Mouse (Mus musculus) heart, postnatal 0 days (tissue): ENCODE data around the gene Spindoc. TPM values are rescaled to one million over a fixed set of nuclear protein-coding genes. Genes with fewer than 3 reads are reported as not detected.

Experiments
- ATAC-seq: fragments of 200-750 bp; cut with Nextera tagmentation; 2 replicates; pipeline ENCODE4 v1.8.0; 2017; ENCODE audit warnings: low read depth, moderate number of reproducible peaks, moderate library complexity; ENCODE audit not compliant: insufficient read depth
- DNase-seq: peaks from one replicate; pipeline ENCODE4 v3.0.0-alpha.2; 2016; ENCODE audit warnings: low spot score
- H3K27ac ChIP-seq: fragments of 300-500 bp; sonication (generic); 2 replicates; pipeline ENCODE4 v1.5.1; 2014; ENCODE audit warnings: low read depth, mild to moderate bottlenecking
- H3K27me3 ChIP-seq: fragments of 300-500 bp; sonication (generic); 2 replicates; pipeline ENCODE4 v1.6.1; 2014; ENCODE audit warnings: low read length, mixed read lengths; ENCODE audit not compliant: control insufficient read depth, insufficient read depth
- H3K36me3 ChIP-seq: fragments of 300-500 bp; sonication (generic); replicated peaks from 2 replicates; pipeline ENCODE4 v1.6.1; 2014; ENCODE audit warnings: low read length, mixed read lengths; ENCODE audit not compliant: control insufficient read depth, insufficient read depth
- H3K4me1 ChIP-seq: fragments of 300-500 bp; sonication (generic); 2 replicates; pipeline ENCODE4 v1.6.1; 2014; ENCODE audit warnings: antibody characterized with exemption; ENCODE audit not compliant: control insufficient read depth, insufficient read depth
- H3K4me2 ChIP-seq: fragments of 300-500 bp; sonication (generic); 2 replicates; pipeline ENCODE4 v1.6.1; 2014; ENCODE audit warnings: low read depth, mild to moderate bottlenecking, low read length, moderate library complexity
- H3K4me3 ChIP-seq: fragments of 300-500 bp; sonication (generic); 2 replicates; pipeline ENCODE4 v1.5.1; 2014; ENCODE audit warnings: low read depth, low read length
- H3K9ac ChIP-seq: fragments of 300-500 bp; sonication (generic); replicated peaks from 2 replicates; pipeline ENCODE4 v1.6.1; 2014; ENCODE audit warnings: low read depth, low read length, mixed read lengths
- H3K9me3 ChIP-seq: fragments of 300-500 bp; sonication (generic); replicated peaks from 2 replicates; pipeline ENCODE4 v1.6.1; 2016; ENCODE audit warnings: low read length; ENCODE audit not compliant: control insufficient read depth
- CTCF ChIP-seq: IDR thresholded peaks from 2 replicates; pipeline ENCODE4 v1.5.1; 2016; ENCODE audit warnings: antibody characterized with exemption, control low read depth, low read depth
- EP300 ChIP-seq: IDR thresholded peaks from 2 replicates; pipeline ENCODE4 v1.6.1; 2016; ENCODE audit warnings: antibody characterized with exemption, low read depth
- WGBS: fragments of 180-500 bp; shearing (Covaris S2); extraction: QIAGEN DNeasy Blood & Tissue Kit; methylation state at CpG from one replicate; pipeline ENCODE4 v1.1.7; 2014; 5-methylcytosine and 5-hydroxymethylcytosine counted together
- polyA plus RNA-seq: library from polyadenylated mRNA; unstranded; fragments of >200 nt; fragmentation: Nextera tagmentation; extraction: Ambion mirVana; gene quantifications from 2 replicates; pipeline ENCODE4 v1.2.1, GENCODE M21; 2015
- total RNA-seq: library from RNA; depleted of rRNA; stranded (reverse); fragments of >200 nt; gene quantifications from 2 replicates; pipeline ENCODE4 v1.2.3, GENCODE M21; 2014; ENCODE audit warnings: low replicate concordance

The Spindoc gene
- total and polyA plus RNA-seq, 2 experiments from 2014 or later, result 13.7 to 38.7 TPM

DNA sequence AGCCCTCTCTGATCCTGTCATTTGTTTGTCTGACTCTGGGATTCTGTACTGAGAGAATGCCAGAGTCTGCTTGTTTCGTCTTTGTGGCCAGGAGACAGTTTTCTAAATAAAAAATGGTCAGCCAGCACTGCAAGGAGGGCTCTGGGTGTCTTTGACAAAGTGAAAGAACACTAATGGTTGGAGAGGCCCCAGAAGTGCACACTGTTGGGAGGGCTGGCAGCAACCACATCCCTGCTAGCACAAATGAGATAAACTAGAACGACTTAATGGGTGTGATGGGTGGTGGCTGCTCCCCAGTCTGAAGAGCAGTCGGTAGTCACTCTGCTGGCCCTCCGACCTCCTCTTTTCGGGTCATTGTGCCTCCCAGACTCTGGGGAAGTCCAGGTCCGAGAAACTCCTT lies 36.3 kb upstream of the Spindoc start:
- H3K9ac ChIP-seq, result 0 out of 2 replicates have a peak overlapping the region, but pooled peaks have one; percentile 34
- DNase-seq, result no peak

DNA sequence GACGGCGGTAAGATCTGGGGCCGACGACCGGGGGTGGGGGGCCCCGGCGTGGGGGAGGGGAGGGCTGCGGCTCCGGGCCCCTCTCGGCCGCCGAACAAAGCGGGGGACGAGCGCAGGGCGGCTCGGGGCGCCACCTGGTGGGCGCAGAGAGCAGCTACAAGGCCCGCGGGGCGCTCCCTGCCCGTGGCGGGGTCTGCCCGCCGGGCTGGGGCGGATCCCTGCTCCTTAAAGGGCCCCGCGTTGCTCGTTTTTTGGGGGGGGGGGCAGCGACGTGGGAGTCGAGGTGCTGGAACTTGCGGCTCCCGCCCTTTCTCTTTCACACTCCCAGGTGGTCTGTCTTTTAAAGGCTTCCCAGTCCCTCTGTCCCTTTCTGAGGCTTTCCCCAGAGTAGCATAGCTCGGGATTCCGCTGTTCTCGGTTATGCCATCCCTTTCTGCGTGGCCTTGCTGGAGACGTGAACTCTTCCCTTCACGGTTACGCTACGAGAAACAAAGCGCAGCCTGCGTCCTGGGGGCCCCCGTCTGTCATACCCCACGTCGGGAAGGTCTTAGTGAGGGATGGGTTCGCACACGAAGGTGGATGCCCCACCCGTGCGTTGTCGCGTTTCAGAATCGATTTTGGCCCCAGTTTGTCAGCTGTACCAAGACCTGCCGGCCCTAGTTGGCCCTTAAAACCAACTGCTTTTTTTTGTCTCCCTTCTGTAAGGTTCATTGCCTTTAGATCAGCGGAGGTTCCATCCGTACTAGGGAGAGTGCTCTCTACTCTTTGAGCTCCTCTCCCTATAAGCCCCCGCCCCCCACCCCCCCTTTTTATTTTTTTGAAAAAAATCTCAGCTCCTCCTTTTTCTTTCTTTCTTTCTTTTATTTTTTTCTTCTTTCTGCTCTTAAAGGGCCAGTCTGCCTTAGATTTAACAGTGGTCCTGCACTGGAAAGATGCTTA lies 35.4 kb upstream of the Spindoc start:
- Histone ChIP-seq H3K4me2 (peak overlapping the region; percentile 91), H3K36me3 (peaks cover 19% of the 10 kb centered on the region), H3K27ac (peak overlapping the region; percentile 89), H3K9ac (peak overlapping the region; percentile 89), H3K4me1 (peaks cover 48% of the 10 kb centered on the region), H3K4me3 (peak overlapping the region; percentile 81), H3K27me3 (no peaks in the 10 kb centered on the region), H3K9me3 (no peaks in the 10 kb centered on the region)
- DNase-seq (peak; percentile 63), ATAC-seq (peak; percentile 73)
- WGBS, result under 1% methylated on average over 49 of the region's 59 CpGs
- TF ChIP-seq EP300, result no peak
- TF ChIP-seq CTCF, result peak; percentile 66

More for the DNA sequence above, 36.3 kb upstream of the Spindoc start:
- ATAC-seq, result no peak
- WGBS, result 13% methylated on average over 6 of the region's 6 CpGs
- H3K4me3 ChIP-seq, result 0 out of 2 replicates have a peak overlapping the region, but pooled peaks have one; percentile 5
- H3K4me1 ChIP-seq, result peaks cover 58% of the 10 kb centered on the region
- H3K27me3 ChIP-seq, result no peaks in the 10 kb centered on the region
- H3K4me2 ChIP-seq, result peak overlapping the region; percentile 91
- H3K27ac ChIP-seq, result no peak overlapping the region
- H3K36me3 ChIP-seq, result peaks cover 22% of the 10 kb centered on the region
- no peaks in the 10 kb centered on the region for H3K9me3 ChIP-seq
- no peak for TF ChIP-seq CTCF

GRCm38 (mm10) chr19:7416834-7417735 lies 34.3 kb upstream of the Spindoc start, which contains the start of gene 2700081O15Rik:
Gene 2700081O15Rik (plus strand): TSS chr19:7417625.
- WGBS, result under 1% methylated on average over 83 of the region's 107 CpGs
- Histone ChIP-seq H3K27ac (peak within 1 kb of the TSS; percentile 89), H3K36me3 (peaks cover 15% of the 10 kb centered on the region), H3K4me1 (peaks cover 38% of the 10 kb centered on the region), H3K4me2 (peak within 1 kb of the TSS; percentile 91), H3K9ac (peak within 1 kb of the TSS; percentile 89), H3K27me3 (no peaks in the 10 kb centered on the region), H3K4me3 (peak within 1 kb of the TSS; percentile 81), H3K9me3 (no peaks in the 10 kb centered on the region)
- DNase-seq (peak; percentile 66), ATAC-seq (peak; percentile 74)
- TF ChIP-seq EP300 (no peak), CTCF (no peak)

GRCm38 (mm10) chr19:7415916-7416833 lies 33.4 kb upstream of the Spindoc start:
- peaks cover 30% of the 10 kb centered on the region for H3K4me1 ChIP-seq
- H3K36me3 ChIP-seq, result peaks cover 9% of the 10 kb centered on the region
- H3K4me2 ChIP-seq, result peak overlapping the region; percentile 91
- no peaks in the 10 kb centered on the region for H3K9me3 ChIP-seq
- peak overlapping the region; percentile 89 for H3K9ac ChIP-seq
- TF ChIP-seq EP300 (no peak; the same call in 1 of the 2 replicates), CTCF (no peak)
- no peaks in the 10 kb centered on the region for H3K27me3 ChIP-seq
- peak overlapping the region; percentile 89 for H3K27ac ChIP-seq
- peak; percentile 60 for DNase-seq
- ATAC-seq, result no peak
- WGBS, result 24% methylated on average over 22 of the region's 22 CpGs
- peak overlapping the region; percentile 81 for H3K4me3 ChIP-seq
